In genomic region chr11:115406858-115407401, GRCm38 (mm10) we compare ENCODE assay signal across 19 mouse cellular contexts. TPM values are rescaled to one million over a fixed set of nuclear protein-coding genes. Genes with fewer than 3 reads are reported as not detected.
DNase-seq lines count a peak whose midpoint lies in the region; ATAC-seq and TF ChIP-seq lines count a peak whose summit lies in the region.
"Had no signal": no experiment of that assay in that cellular context is flagged by ENCODE, and none has a peak within 500 bp of the region (broad histone marks: within the 10 kb centered on the region; RNA-seq: fewer than 3 reads in every experiment).

No protein-coding gene starts in this region.

- H3K4me1 ChIP-seq in lung, embryonic 14.5 days (ENCODE audit: insufficient read depth) = peaks cover 10% of the 10 kb centered on the region
- peaks cover 4% of the 10 kb centered on the region; the same call in 1 of the 2 replicates for H3K4me1 ChIP-seq in lung, postnatal 0 days (ENCODE audit: insufficient read depth, low read depth, low read length)
- H3K4me1 ChIP-seq in E14TG2a.4 (replicated peaks; ENCODE audit: low read depth, low read length) = peaks cover 87% of the 10 kb centered on the region

- H3K9me3 ChIP-seq in lung, embryonic 14.5 days (ENCODE audit: low read depth, low read length) = no peaks in the 10 kb centered on the region
- no peaks in the 10 kb centered on the region for H3K9me3 ChIP-seq in lung, postnatal 0 days (ENCODE audit: low read length)
- H3K9me3 ChIP-seq in E14TG2a.4 (ENCODE audit: low read length) = no peaks in the 10 kb centered on the region
- H3K9me3 ChIP-seq: embryonic facial prominence, embryonic 15.5 days; heart, embryonic 15.5 days; liver, embryonic 12.5 days had no signal

- H3K27ac ChIP-seq in lung, embryonic 14.5 days (ENCODE audit: low read depth) = peak overlapping the region; percentile 9; the same call in 1 of the 2 replicates
- H3K27ac ChIP-seq in lung, postnatal 0 days (ENCODE audit: low read length) = no peak overlapping the region
- H3K27ac ChIP-seq: embryonic facial prominence, embryonic 15.5 days; hindbrain, embryonic 14.5 days; liver, embryonic 12.5 days had no signal

- no peak for TF ChIP-seq EP300 in lung, postnatal 0 days (IDR thresholded peaks at IDR 0.05)

- DNase-seq in lung, embryonic 14.5 days = no peak
- DNase-seq in lung, postnatal 0 days (ENCODE audit: low spot score) = no peak
- peak; percentile 92 for DNase-seq in naive thymus-derived CD4-positive, alpha-beta T cell, adult 2 months (ENCODE audit: low read depth)
- peak; percentile 84 to 87 for DNase-seq in thymus, postnatal 36 days
- no peak for DNase-seq in ovary, postnatal 14 days (ENCODE audit: low spot score)
- no peak for DNase-seq in left cerebral cortex, postnatal 14 days (ENCODE audit: low spot score in 2 of 2)
- DNase-seq: cerebellum, adult 11 months; kidney, adult 11 months; kidney, postnatal 14 days; layer of hippocampus, adult 9-11 months; left cerebral cortex, postnatal 4 days had no signal

- 93% methylated on average over 17 of the region's 17 CpGs for WGBS in lung, embryonic 14.5 days
- WGBS in lung, postnatal 0 days = 90% methylated on average over 17 of the region's 17 CpGs

- H3K4me2 ChIP-seq in lung, embryonic 14.5 days = no peak overlapping the region
- H3K4me2 ChIP-seq in lung, postnatal 0 days (replicated peaks; ENCODE audit: low read depth, low read length) = no peak overlapping the region
- H3K4me2 ChIP-seq: embryonic facial prominence, embryonic 15.5 days; heart, embryonic 15.5 days; hindbrain, embryonic 14.5 days; liver, embryonic 12.5 days; midbrain, embryonic 11.5 days had no signal

- H3K27me3 ChIP-seq in lung, embryonic 14.5 days (ENCODE audit: insufficient read depth, low read length) = no peaks in the 10 kb centered on the region
- H3K27me3 ChIP-seq in lung, postnatal 0 days (replicated peaks; ENCODE audit: insufficient read depth, low read length) = no peaks in the 10 kb centered on the region
- no peaks in the 10 kb centered on the region for H3K27me3 ChIP-seq in E14TG2a.4 (ENCODE audit: insufficient read depth, low read length)
- H3K27me3 ChIP-seq: CH12.LX; embryonic facial prominence, embryonic 15.5 days; heart, embryonic 15.5 days; liver, embryonic 12.5 days had no signal

- no peak for ATAC-seq in lung, embryonic 14.5 days (ENCODE audit: insufficient read depth)
- ATAC-seq in lung, postnatal 0 days = no peak
- ATAC-seq: liver, embryonic 12.5 days had no signal

- H3K36me3 ChIP-seq in lung, embryonic 14.5 days (ENCODE audit: insufficient read depth) = peaks cover 44% of the 10 kb centered on the region
- no peaks in the 10 kb centered on the region for H3K36me3 ChIP-seq in lung, postnatal 0 days (ENCODE audit: insufficient read depth, low read length)
- H3K36me3 ChIP-seq in E14TG2a.4 (ENCODE audit: insufficient read depth, low read length) = peaks cover 62% of the 10 kb centered on the region

- no peak overlapping the region for H3K9ac ChIP-seq in lung, embryonic 14.5 days
- H3K9ac ChIP-seq in lung, postnatal 0 days (replicated peaks; ENCODE audit: low read depth) = no peak overlapping the region
- H3K9ac ChIP-seq: embryonic facial prominence, embryonic 15.5 days; heart, embryonic 15.5 days; hindbrain, embryonic 14.5 days; liver, embryonic 12.5 days had no signal

- no peak for TF ChIP-seq CTCF in lung, embryonic 14.5 days (IDR thresholded peaks at IDR 0.05; ENCODE audit: low read depth)
- no peak for TF ChIP-seq CTCF in lung, postnatal 0 days (IDR thresholded peaks at IDR 0.05)
- no peak for TF ChIP-seq CTCF in E14TG2a.4 (conservative IDR thresholded peaks at IDR 0.05; ENCODE audit: low read length)

- intact Hi-C loops in left cerebral cortex, postnatal 14 days (cut with DNase I) = no loop called here

- H3K4me3 ChIP-seq in lung, embryonic 14.5 days (ENCODE audit: low read depth, low read length) = no peak overlapping the region
- H3K4me3 ChIP-seq in lung, postnatal 0 days (ENCODE audit: low read depth, low read length) = no peak overlapping the region
- H3K4me3 ChIP-seq in E14TG2a.4 (replicated peaks; ENCODE audit: low read length) = 0 out of 2 replicates have a peak overlapping the region, but pooled peaks have one; percentile 7
- H3K4me3 ChIP-seq: embryonic facial prominence, embryonic 15.5 days; heart, embryonic 15.5 days; liver, embryonic 12.5 days had no signal

RNA-seq across cellular contexts. Expression of gene Mrpl58, which starts 3.4 kb away (rescaled TPM):
- polyA plus RNA-seq in lung, embryonic 14.5 days (2014; fragmentation: Nextera tagmentation; extraction: Ambion mirVana) = 230 and 242 TPM in 2 replicates
- polyA plus RNA-seq in lung, postnatal 0 days (2015; fragmentation: Nextera tagmentation; extraction: Ambion mirVana) = 154 and 180 TPM in 2 replicates
- 100 to 1,000 TPM; 101 to 112 TPM for total RNA-seq in left cerebral cortex, postnatal 14 days (2021)

RNA-seq across cellular contexts. Expression of gene Atp5h, which starts 12.8 kb away (rescaled TPM):
- 817 and 850 TPM in 2 replicates for polyA plus RNA-seq in lung, embryonic 14.5 days (2014; fragmentation: Nextera tagmentation; extraction: Ambion mirVana)
- polyA plus RNA-seq in lung, postnatal 0 days (2015; fragmentation: Nextera tagmentation; extraction: Ambion mirVana) = 669 and 721 TPM in 2 replicates
- total RNA-seq in left cerebral cortex, postnatal 14 days (2021) = 100 to 1,000 TPM; 423 to 448 TPM

RNA-seq across cellular contexts. Expression of gene Kctd2, which starts 13.0 kb away (rescaled TPM):
- polyA plus RNA-seq in lung, embryonic 14.5 days (2014; fragmentation: Nextera tagmentation; extraction: Ambion mirVana) = 21.6 and 22.2 TPM in 2 replicates
- polyA plus RNA-seq in lung, postnatal 0 days (2015; fragmentation: Nextera tagmentation; extraction: Ambion mirVana) = 18.6 and 19.1 TPM in 2 replicates
- 10 to 100 TPM; 65.5 to 66.2 TPM for total RNA-seq in left cerebral cortex, postnatal 14 days (2021)

RNA-seq across cellular contexts. Expression of gene Cdr2l, which starts 25.2 kb away (rescaled TPM):
- polyA plus RNA-seq in lung, embryonic 14.5 days (2014; fragmentation: Nextera tagmentation; extraction: Ambion mirVana) = 17.7 and 19.8 TPM in 2 replicates
- 14.0 and 15.8 TPM in 2 replicates for polyA plus RNA-seq in lung, postnatal 0 days (2015; fragmentation: Nextera tagmentation; extraction: Ambion mirVana)
- total RNA-seq in left cerebral cortex, postnatal 14 days (2021) = 10 to 100 TPM; 15.4 to 17.0 TPM
- total RNA-seq: CH12.LX had no signal

RNA-seq across cellular contexts. Expression of gene Trim80, which starts 33.4 kb away (rescaled TPM):
- polyA plus RNA-seq in lung, embryonic 14.5 days (2014; fragmentation: Nextera tagmentation; extraction: Ambion mirVana) = not detected in 2 replicates
- not detected in 2 replicates for polyA plus RNA-seq in lung, postnatal 0 days (2015; fragmentation: Nextera tagmentation; extraction: Ambion mirVana)
- total RNA-seq in left cerebral cortex, postnatal 14 days (2021) = not detected
- total RNA-seq: CH12.LX had no signal
- polyA plus RNA-seq: embryonic facial prominence, embryonic 15.5 days; heart, embryonic 15.5 days; hindbrain, embryonic 14.5 days; lung, embryonic 16.5 days; midbrain, embryonic 11.5 days had no signal

Comparison
In these comparisons a context has a peak if more than half of its experiments do, and no peak if none do; other contexts are left out.
1. DNase-seq: peak in naive thymus-derived CD4-positive, alpha-beta T cell, adult 2 months (single experiment) and thymus, postnatal 36 days (2 of 2); none in lung, embryonic 14.5 days (single experiment), lung, postnatal 0 days (single experiment), ovary, postnatal 14 days (single experiment) and left cerebral cortex, postnatal 14 days (0 of 2).